Mouse (Mus musculus): ENCODE data around the gene Btbd3. TPM values are rescaled to one million over a fixed set of nuclear protein-coding genes. Genes with fewer than 3 reads are reported as not detected.

Btbd3 gene
- polyA plus RNA-seq, 1 experiment, result 46.4 TPM

GRCm38 (mm10) chr2:138412537-138412936 lies 156.2 kb downstream of the Btbd3 start:
- peak; percentile 35 for DNase-seq (ENCODE audit: low read depth)
- TF ChIP-seq POLR2A (IDR thresholded peaks at IDR 0.05; ENCODE audit: borderline replicate concordance, extremely low read depth, insufficient read depth, insufficient read length, poor library complexity, severe bottlenecking), result no peak
- TF ChIP-seq CTCF (IDR thresholded peaks at IDR 0.05; ENCODE audit: borderline replicate concordance, extremely low read depth, insufficient read depth, insufficient read length), result no peak

- DNase-seq (ENCODE audit: low read depth), result no peak
- TF ChIP-seq POLR2A (IDR thresholded peaks at IDR 0.05; ENCODE audit: borderline replicate concordance, extremely low read depth, insufficient read depth, insufficient read length, poor library complexity, severe bottlenecking), result no peak
- no peak for TF ChIP-seq CTCF (IDR thresholded peaks at IDR 0.05; ENCODE audit: borderline replicate concordance, extremely low read depth, insufficient read depth, insufficient read length)
Measured at GRCm38 (mm10) chr2:138422321-138422720, 166.0 kb downstream of the Btbd3 start.

GRCm38 (mm10) chr2:138431991-138432390 lies 175.6 kb downstream of the Btbd3 start:
- no peak for DNase-seq (ENCODE audit: low read depth)
- no peak for TF ChIP-seq CTCF (IDR thresholded peaks at IDR 0.05; ENCODE audit: borderline replicate concordance, extremely low read depth, insufficient read depth, insufficient read length)
- no peak for TF ChIP-seq POLR2A (IDR thresholded peaks at IDR 0.05; ENCODE audit: borderline replicate concordance, extremely low read depth, insufficient read depth, insufficient read length, poor library complexity, severe bottlenecking)

GRCm38 (mm10) chr2:138446466-138446865 lies 190.1 kb downstream of the Btbd3 start:
- TF ChIP-seq POLR2A (IDR thresholded peaks at IDR 0.05; ENCODE audit: borderline replicate concordance, extremely low read depth, insufficient read depth, insufficient read length, poor library complexity, severe bottlenecking), result no peak
- TF ChIP-seq CTCF (IDR thresholded peaks at IDR 0.05; ENCODE audit: borderline replicate concordance, extremely low read depth, insufficient read depth, insufficient read length), result no peak
- DNase-seq (ENCODE audit: low read depth), result peak; percentile 57

- DNase-seq (ENCODE audit: low read depth), result no peak
- TF ChIP-seq CTCF (IDR thresholded peaks at IDR 0.05; ENCODE audit: borderline replicate concordance, extremely low read depth, insufficient read depth, insufficient read length) (no peak), POLR2A (IDR thresholded peaks at IDR 0.05; ENCODE audit: borderline replicate concordance, extremely low read depth, insufficient read depth, insufficient read length, poor library complexity, severe bottlenecking) (no peak)
Measured at GRCm38 (mm10) chr2:138446943-138447342, 190.6 kb downstream of the Btbd3 start.

- DNase-seq (ENCODE audit: low read depth), result no peak
- no peak for TF ChIP-seq CTCF (IDR thresholded peaks at IDR 0.05; ENCODE audit: borderline replicate concordance, extremely low read depth, insufficient read depth, insufficient read length)
- TF ChIP-seq POLR2A (IDR thresholded peaks at IDR 0.05; ENCODE audit: borderline replicate concordance, extremely low read depth, insufficient read depth, insufficient read length, poor library complexity, severe bottlenecking), result no peak
Measured at GRCm38 (mm10) chr2:138447681-138448080, 191.3 kb downstream of the Btbd3 start.

- TF ChIP-seq POLR2A (IDR thresholded peaks at IDR 0.05; ENCODE audit: borderline replicate concordance, extremely low read depth, insufficient read depth, insufficient read length, poor library complexity, severe bottlenecking), result no peak
- no peak for DNase-seq (ENCODE audit: low read depth)
Measured at GRCm38 (mm10) chr2:138468046-138468572, 211.7 kb downstream of the Btbd3 start.

GRCm38 (mm10) chr2:138473407-138473806 lies 217.0 kb downstream of the Btbd3 start:
- TF ChIP-seq POLR2A (IDR thresholded peaks at IDR 0.05; ENCODE audit: borderline replicate concordance, extremely low read depth, insufficient read depth, insufficient read length, poor library complexity, severe bottlenecking) (no peak), CTCF (IDR thresholded peaks at IDR 0.05; ENCODE audit: borderline replicate concordance, extremely low read depth, insufficient read depth, insufficient read length) (no peak)
- peak; percentile 43 for DNase-seq (ENCODE audit: low read depth)

- no peak for TF ChIP-seq POLR2A (IDR thresholded peaks at IDR 0.05; ENCODE audit: borderline replicate concordance, extremely low read depth, insufficient read depth, insufficient read length, poor library complexity, severe bottlenecking)
- no peak for TF ChIP-seq CTCF (IDR thresholded peaks at IDR 0.05; ENCODE audit: borderline replicate concordance, extremely low read depth, insufficient read depth, insufficient read length)
- peak; percentile 11 for DNase-seq (ENCODE audit: low read depth)
Measured at GRCm38 (mm10) chr2:138476486-138476885, 220.1 kb downstream of the Btbd3 start.

- no peak for DNase-seq (ENCODE audit: low read depth)
- TF ChIP-seq CTCF (IDR thresholded peaks at IDR 0.05; ENCODE audit: borderline replicate concordance, extremely low read depth, insufficient read depth, insufficient read length) (no peak), POLR2A (IDR thresholded peaks at IDR 0.05; ENCODE audit: borderline replicate concordance, extremely low read depth, insufficient read depth, insufficient read length, poor library complexity, severe bottlenecking) (no peak)
Measured at GRCm38 (mm10) chr2:138477278-138477677, 220.9 kb downstream of the Btbd3 start.

- TF ChIP-seq CTCF (IDR thresholded peaks at IDR 0.05; ENCODE audit: borderline replicate concordance, extremely low read depth, insufficient read depth, insufficient read length) (no peak), POLR2A (IDR thresholded peaks at IDR 0.05; ENCODE audit: borderline replicate concordance, extremely low read depth, insufficient read depth, insufficient read length, poor library complexity, severe bottlenecking) (no peak)
- DNase-seq (ENCODE audit: low read depth), result no peak
Measured at GRCm38 (mm10) chr2:138482541-138482940, 226.2 kb downstream of the Btbd3 start.

- no peak for DNase-seq (ENCODE audit: low read depth)
- TF ChIP-seq POLR2A (IDR thresholded peaks at IDR 0.05; ENCODE audit: borderline replicate concordance, extremely low read depth, insufficient read depth, insufficient read length, poor library complexity, severe bottlenecking) (no peak), CTCF (IDR thresholded peaks at IDR 0.05; ENCODE audit: borderline replicate concordance, extremely low read depth, insufficient read depth, insufficient read length) (no peak)
Measured at GRCm38 (mm10) chr2:138484871-138485270, 228.5 kb downstream of the Btbd3 start.
